Mouse (Mus musculus) heart, postnatal 0 days (tissue): ENCODE results near the gene Myl3.

Experiments
- CTCF ChIP-seq: IDR thresholded peaks from 2 replicates; pipeline ENCODE4 v1.5.1; 2016; ENCODE audit warnings: antibody characterized with exemption, control low read depth, low read depth
- EP300 ChIP-seq: IDR thresholded peaks from 2 replicates; pipeline ENCODE4 v1.6.1; 2016; ENCODE audit warnings: antibody characterized with exemption, low read depth

DNA sequence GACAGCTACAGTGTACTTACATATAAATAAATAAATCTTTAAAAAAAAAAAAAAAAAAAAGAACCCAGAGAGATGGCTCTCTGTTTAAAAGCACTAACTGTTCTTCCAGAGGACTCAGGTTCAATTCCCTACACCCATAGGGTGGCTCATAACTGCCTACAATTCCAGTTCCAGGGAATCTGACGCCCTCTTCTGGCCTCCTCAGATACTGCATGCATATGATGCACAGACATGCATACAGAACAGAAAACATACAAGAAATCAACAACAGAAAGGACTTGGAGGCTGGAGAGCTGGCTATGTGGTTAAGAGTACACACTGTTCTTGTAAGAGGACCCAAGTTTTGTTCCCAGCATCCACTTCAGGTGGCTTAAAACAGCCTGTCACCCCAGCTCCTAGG is 3.6 kb upstream of the Myl3 start:
- TF ChIP-seq CTCF = peak; percentile 36; the same call in 1 of the 2 replicates
- TF ChIP-seq EP300 = no peak
